Mouse (Mus musculus) Patski (cell line): ENCODE measurements around the gene Stoml2. TPM values are rescaled to one million over a fixed set of nuclear protein-coding genes. Genes with fewer than 3 reads are reported as not detected.

Experiments
- ATAC-seq: fragments of 100-300 bp; one replicate; pipeline ENCODE4 v1.8.0; 2021
- CTCF ChIA-PET: fragments of 350-600 bp; sonication (Branson Sonifier 250); formaldehyde crosslinking; loops from one replicate; lab custom pipeline; 2022; ENCODE audit warnings: inconsistent platforms; lab: Charles Lee
- POLR2A ChIA-PET: fragments of 350-600 bp; sonication (Branson Sonifier 250); formaldehyde crosslinking; loops from one replicate; lab custom pipeline; 2022; ENCODE audit warnings: antibody characterized with exemption, inconsistent platforms; lab: Charles Lee
- DNase-seq: peaks from one replicate; pipeline ENCODE4 v3.0.0-alpha.2; 2011; ENCODE audit warnings: low read depth, low spot score
- H3K27me3 ChIP-seq: fragments of 371-371 bp; one replicate; pipeline ENCODE4 v1.5.1; 2021
- CTCF ChIP-seq: fragments of 100-300 bp; IDR thresholded peaks from one replicate; pipeline ENCODE4 v1.5.1; 2021
- in situ Hi-C: fragments of 300-500 bp; cut with MboI; formaldehyde crosslinking; loops from 3 replicates; pipeline ENCODE4 v1.11.1; 2018; ENCODE audit warnings: low pct_unique_long_range_greater_than_20kb, mixed read lengths
- polyA plus RNA-seq: library from polyadenylated mRNA; unstranded; gene quantifications from one replicate; pipeline ENCODE4 v1.2.3, GENCODE M21; 2021

Stoml2 gene
- polyA plus RNA-seq, 1 experiment from 2014 or later = 134 TPM

DNA sequence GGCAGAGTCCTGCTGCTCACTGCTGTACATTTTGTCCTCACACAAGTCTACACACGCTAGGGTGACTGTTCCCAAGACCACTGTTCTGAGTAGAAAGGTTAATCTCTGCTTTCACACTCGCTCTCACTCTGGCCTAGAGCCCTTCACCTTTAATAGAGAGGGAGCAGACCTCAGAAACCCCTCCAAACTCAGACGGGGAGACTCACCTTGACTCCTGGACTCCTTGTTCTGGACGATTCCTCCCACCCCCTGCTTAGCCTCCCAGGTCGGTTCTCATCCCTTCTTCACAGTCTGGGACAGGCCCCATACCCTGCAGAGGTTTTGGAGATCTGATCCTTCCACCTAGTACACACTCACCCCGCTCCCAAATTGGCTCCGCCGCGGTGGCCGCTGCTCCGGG is 8.1 kb upstream of the Stoml2 start:
- peak; percentile 14 for ATAC-seq
- TF ChIP-seq CTCF = no peak
- no peaks in the 10 kb centered on the region for H3K27me3 ChIP-seq
- no peak for DNase-seq
- in situ Hi-C loops = no loop called here
- ChIA-PET CTCF (no interaction called here), POLR2A (interaction anchor here (0.6 to 1.4 kb wide), 3 partner anchors 8 to 14 kb away, joined by 3 to 4 read pairs (median 3); partner anchors contain the start of genes Pigo and Stoml2)

DNA sequence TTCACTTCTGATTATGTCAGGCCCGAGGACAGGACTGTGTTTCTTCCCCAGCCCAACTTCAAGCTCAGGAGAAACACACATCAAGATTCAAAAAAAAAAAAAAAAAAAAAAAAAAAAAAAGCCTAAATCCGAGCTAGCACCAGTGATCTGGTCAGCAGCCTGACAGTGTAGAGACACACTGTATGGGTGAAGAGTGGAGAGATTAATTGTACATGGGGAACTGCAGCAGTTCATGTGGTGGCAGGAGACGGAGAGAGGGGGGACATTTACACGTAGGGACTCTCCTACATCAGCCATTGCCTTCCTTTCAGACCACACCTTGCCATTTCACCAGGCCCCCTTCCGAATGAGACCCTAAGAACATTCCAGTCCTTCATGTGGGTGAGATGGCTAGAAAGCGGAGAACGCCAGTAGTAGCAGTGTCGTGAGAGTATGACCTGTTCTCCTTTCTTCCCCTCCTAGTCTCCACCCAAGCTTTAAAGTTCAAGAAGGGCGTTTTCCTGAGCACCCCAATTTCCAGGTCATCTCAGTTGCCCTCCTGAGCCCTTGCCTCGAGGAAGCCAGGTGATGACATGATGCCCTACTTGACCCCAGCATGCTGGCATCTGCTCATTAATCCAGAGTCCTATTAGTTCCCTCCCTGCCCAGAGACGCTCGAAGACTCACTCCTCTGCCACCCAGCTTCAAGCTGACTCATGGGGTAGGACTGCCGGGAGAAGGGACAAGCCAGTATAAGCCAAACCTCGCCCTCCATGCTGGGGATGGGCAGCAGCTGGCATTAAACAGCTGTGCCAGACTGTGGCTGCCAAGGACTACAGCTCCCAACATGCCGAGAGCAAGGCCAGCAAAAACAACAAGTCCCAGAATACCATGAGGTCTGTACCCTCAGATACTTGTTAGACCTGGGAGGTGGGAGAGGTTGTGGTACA is 7.3 kb upstream of the Stoml2 start:
- DNase-seq (no peak), ATAC-seq (peak; percentile 74)
- CTCF ChIA-PET = no interaction called here
- POLR2A ChIA-PET = interaction anchor here (0.6 to 1.4 kb wide), 5 partner anchors 10 to 419 kb away, joined by 3 to 4 read pairs (median 4); partner anchors contain the start of gene Pigo
- no peaks in the 10 kb centered on the region for H3K27me3 ChIP-seq
- no peak for TF ChIP-seq CTCF
- in situ Hi-C loops = no loop called here

DNA sequence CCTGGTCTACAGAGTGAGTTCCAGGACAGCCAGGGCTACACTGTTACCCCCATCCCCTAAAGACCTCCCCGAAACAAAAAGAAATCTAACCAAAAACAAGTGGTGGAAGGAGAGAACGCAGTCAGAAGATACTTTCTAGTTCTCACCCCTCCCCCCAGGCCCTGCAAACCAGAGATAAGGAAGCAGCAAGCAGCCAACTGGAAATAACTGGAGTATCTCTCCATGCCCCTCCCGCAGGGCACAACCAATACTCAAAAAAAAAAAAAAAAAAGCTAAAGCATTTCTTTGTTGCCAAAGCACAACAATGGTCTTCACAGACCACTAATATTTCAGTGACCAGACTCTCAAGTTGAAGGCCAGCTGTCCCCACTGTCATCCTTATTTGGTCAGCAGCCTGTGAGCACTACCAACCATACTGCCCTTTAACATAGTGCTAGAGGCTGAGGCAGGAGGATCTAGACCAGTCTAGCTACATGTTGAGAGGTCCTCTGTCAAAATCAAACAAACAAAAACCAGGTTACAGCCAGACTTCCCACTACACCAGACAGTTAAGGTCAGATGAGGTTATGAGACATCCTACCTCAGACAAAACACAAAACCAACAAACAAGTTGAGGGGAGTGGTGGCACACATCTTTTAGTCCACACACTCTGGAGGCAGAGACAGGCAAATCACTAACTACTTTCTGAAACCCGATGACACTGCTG is 6.5 kb upstream of the Stoml2 start:
- no peaks in the 10 kb centered on the region for H3K27me3 ChIP-seq
- in situ Hi-C loops = no loop called here
- no peak for TF ChIP-seq CTCF
- ATAC-seq = no peak
- DNase-seq = no peak
- POLR2A ChIA-PET = interaction anchor here (0.6 to 1.4 kb wide), 4 partner anchors 12 to 420 kb away, joined by 3 to 4 read pairs (median 4); partner anchors contain the start of gene Pigo
- CTCF ChIA-PET = no interaction called here

DNA sequence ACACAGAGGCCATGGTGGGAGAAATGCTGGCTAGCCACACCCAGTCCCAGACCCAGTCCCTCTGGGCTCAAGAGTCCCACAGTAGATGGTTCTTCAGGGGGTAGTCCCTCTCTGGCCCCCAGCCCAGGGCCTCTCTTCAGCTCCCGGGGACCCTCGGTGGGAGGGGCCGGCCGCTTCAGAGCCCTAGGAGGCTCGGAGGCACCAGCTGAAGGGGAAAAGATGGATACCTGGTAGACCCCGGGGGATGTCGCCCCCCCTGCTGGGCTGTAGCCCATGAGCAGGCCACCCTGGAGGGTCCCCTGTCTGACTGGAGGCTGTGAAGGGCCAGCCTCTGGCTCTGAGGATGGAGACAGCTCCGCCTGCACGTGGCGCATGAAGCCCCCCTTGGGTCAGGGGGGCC is 4.8 kb upstream of the Stoml2 start:
- CTCF ChIA-PET = interaction anchor here (0.9 kb wide), 1 partner anchor 11 kb away, joined by 4 read pairs; the partner anchor contains the start of gene Pigo
- H3K27me3 ChIP-seq = no peaks in the 10 kb centered on the region
- no peak for TF ChIP-seq CTCF
- in situ Hi-C loops = no loop called here
- ATAC-seq (no peak), DNase-seq (no peak)
- POLR2A ChIA-PET = no interaction called here

DNA sequence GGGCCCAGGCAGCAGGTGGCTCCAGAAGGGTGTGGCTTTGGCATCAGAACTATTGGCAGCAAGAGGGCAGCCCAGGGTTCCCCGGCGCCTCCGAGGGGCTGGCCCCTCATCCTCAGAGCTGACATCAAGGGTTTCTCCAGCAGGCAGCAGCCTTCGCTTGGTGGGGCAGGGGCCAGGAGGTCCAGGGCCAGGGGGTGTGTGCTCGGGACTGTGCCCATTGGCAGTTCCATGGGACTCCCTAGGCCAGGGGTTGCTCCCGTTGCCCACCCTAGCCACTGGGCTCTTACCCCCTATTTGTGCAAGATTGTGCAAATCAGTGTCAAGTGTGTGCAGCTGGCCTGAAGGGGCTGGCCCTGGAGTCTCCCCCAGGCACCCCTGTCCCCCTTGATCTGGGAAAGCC is 4.3 kb upstream of the Stoml2 start:
- POLR2A ChIA-PET = no interaction called here
- DNase-seq = no peak
- no peaks in the 10 kb centered on the region for H3K27me3 ChIP-seq
- CTCF ChIA-PET = interaction anchor here (0.9 kb wide), 1 partner anchor 11 kb away, joined by 4 read pairs; the partner anchor contains the start of gene Pigo
- TF ChIP-seq CTCF = no peak
- no peak for ATAC-seq
- in situ Hi-C loops = no loop called here

DNA sequence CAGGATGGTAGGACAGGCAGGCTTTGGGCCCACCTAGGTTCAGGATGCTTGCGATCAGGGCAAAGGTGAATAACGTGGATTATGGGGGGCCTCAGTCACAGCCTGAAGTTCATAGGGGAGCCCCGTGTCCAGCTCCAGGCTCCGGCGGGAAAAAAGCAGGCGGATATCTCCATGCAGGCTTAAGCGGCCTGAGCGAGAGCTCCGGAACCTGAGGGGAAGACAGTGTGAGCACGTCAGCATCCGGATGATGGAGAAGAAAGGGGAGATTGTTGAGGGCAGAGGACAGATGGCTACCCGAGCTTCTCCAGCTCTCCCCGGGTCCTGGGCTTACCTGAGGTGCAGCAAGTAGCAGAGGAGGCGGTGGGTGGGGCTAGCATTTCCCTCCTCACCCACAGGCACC is 2.0 kb upstream of the Stoml2 start:
- no peak for TF ChIP-seq CTCF
- ATAC-seq (no peak), DNase-seq (no peak)
- ChIA-PET POLR2A (no interaction called here), CTCF (no interaction called here)
- in situ Hi-C loops = no loop called here
- H3K27me3 ChIP-seq = no peaks in the 10 kb centered on the region

DNA sequence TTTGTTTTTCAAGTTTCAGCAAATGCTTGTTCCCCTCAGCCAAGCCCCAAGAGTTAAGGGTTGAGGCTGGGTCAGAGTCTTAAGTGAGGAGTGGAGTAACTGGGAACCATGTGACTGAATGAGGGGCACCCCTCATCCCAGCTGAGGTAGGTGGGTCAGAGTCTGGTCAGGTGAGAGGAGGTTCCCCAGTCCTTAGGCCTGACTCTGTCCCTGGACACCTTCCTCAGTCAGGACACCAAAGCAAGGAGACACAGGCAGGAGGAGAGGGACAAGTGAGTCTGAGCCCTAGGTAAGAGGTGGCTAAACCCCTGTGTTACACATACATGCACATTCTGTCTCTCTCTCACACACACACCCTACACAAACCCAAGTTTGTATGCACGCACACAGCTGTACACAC is 991 bp upstream of the Stoml2 start:
- in situ Hi-C loops = no loop called here
- no peaks in the 10 kb centered on the region for H3K27me3 ChIP-seq
- ATAC-seq = no peak
- no peak for TF ChIP-seq CTCF
- POLR2A ChIA-PET = no interaction called here
- DNase-seq = no peak
- CTCF ChIA-PET = no interaction called here

DNA sequence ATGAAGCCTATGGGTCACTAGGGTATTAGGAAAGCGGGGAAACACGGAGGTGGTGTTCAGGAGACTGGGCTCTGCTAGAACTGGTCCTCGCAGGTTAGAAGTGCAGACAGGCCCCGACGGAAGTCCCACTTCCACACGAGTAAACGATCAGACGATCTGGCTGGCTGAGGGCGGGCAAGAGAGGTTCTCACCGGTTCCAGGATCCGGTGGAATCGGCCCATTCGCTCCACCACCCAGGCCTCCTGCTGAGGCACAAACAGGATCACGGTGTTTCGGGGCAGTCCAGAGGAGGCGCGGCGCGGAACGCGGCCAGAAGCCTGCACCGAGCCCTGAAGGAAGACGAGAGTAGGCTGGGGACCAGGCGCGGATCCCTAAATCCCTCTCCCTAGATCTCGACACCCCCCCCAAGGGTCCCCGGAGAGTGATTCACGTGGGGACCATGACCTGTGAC is 705 bp downstream of the Stoml2 start:
- POLR2A ChIA-PET = interaction anchor here (1.0 kb wide), 2 partner anchors 10 to 20 kb away, joined by 3 to 6 read pairs; no protein-coding TSS in a partner anchor
- ATAC-seq (peak; percentile 31), DNase-seq (no peak)
- no peaks in the 10 kb centered on the region for H3K27me3 ChIP-seq
- no peak for TF ChIP-seq CTCF
- CTCF ChIA-PET = no interaction called here
- in situ Hi-C loops = no loop called here

DNA sequence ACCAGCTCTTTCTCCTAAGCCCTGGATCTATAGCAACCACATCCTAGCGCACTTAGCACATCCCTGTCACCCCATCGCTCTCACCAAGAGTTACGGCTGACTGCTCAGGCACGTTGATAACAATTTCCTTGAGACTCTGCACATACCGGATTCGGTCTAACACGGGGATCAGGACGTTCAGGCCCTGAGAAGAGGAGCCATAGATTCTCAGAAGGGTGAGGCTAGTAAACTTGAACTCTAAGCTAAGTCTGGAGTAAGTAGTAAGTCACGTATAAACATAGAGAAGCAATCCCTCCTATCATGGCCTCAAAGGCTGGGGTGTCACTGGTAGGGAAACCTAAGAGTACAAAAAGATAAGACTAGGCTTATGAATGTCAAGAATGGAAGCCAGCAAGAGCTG is 1.2 kb downstream of the Stoml2 start:
- DNase-seq (no peak), ATAC-seq (no peak)
- CTCF ChIA-PET = no interaction called here
- in situ Hi-C loops = no loop called here
- no peak for TF ChIP-seq CTCF
- no peaks in the 10 kb centered on the region for H3K27me3 ChIP-seq
- POLR2A ChIA-PET = interaction anchor here (1.0 kb wide), 1 partner anchor 10 kb away, joined by 3 read pairs; no protein-coding TSS in a partner anchor

DNA sequence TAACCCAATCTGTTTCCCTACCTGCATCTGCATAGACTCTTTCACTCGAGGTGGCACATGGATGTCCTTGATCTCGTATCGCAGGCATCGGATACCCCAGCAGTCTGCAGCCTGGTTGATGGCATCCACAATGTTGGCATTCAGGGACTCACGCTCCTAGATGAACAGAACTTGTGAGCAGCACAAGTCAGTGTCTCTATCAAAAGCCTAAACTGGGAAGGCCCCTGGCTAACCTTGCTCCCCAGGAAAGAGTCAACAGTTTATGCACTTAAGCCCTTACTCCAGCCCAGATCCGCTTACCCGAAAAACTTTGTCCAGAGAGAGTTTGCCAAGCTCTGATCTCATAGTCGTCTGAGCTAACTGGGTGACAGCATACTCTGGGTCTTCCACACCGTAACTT is 1.8 kb downstream of the Stoml2 start:
- ChIA-PET CTCF (no interaction called here), POLR2A (interaction anchor here (0.6 kb wide), 1 partner anchor 10 kb away, joined by 4 read pairs; no protein-coding TSS in a partner anchor)
- no peaks in the 10 kb centered on the region for H3K27me3 ChIP-seq
- no peak for TF ChIP-seq CTCF
- in situ Hi-C loops = no loop called here
- ATAC-seq = no peak
- DNase-seq = no peak
